Mouse (Mus musculus): Measurements from ENCODE around the gene Gpr4. TPM values are rescaled to one million over a fixed set of nuclear protein-coding genes. Genes with fewer than 3 reads are reported as not detected.

Gpr4 gene
- polyA plus RNA-seq, 1 experiment from 2014 or later = 0.19 TPM

- no peaks in the 10 kb centered on the region for H3K27me3 ChIP-seq
- ATAC-seq (no peak), DNase-seq (ENCODE audit: low read depth, low spot score) (no peak)
- POLR2A ChIA-PET = interaction anchor here (0.8 to 2.9 kb wide), 3 partner anchors 13 to 89 kb away, joined by 3 to 9 read pairs (median 3); partner anchors contain the start of genes Cd3eap and Ppp1r13l
- TF ChIP-seq CTCF (IDR thresholded peaks at IDR 0.05) = no peak
- CTCF ChIA-PET = interaction anchor here (1.6 kb wide), 1 partner anchor 23 kb away, joined by 4 read pairs; no protein-coding TSS in a partner anchor
- in situ Hi-C loops (cut with MboI; ENCODE audit: low pct_unique_long_range_greater_than_20kb) = no loop called here
Measured at GRCm38 (mm10) chr7:19270509-19271237, 58.3 kb downstream of the Gpr4 start.

- in situ Hi-C loops (cut with MboI; ENCODE audit: low pct_unique_long_range_greater_than_20kb) = no loop called here
- ATAC-seq = peak; percentile 61
- no peak for DNase-seq (ENCODE audit: low read depth, low spot score)
- TF ChIP-seq CTCF (IDR thresholded peaks at IDR 0.05) = no peak
- no peaks in the 10 kb centered on the region for H3K27me3 ChIP-seq
- ChIA-PET CTCF (interaction anchor here (1.2 to 1.7 kb wide), 2 partner anchors 32 to 42 kb away, joined by 3 to 7 read pairs; no protein-coding TSS in a partner anchor), POLR2A (interaction anchor here (0.9 to 2.9 kb wide), 3 partner anchors 14 to 93 kb away, joined by 3 to 9 read pairs (median 3); no protein-coding TSS in a partner anchor)
Measured at GRCm38 (mm10) chr7:19271238-19272172, 59.2 kb downstream of the Gpr4 start, which contains the start of gene Vasp. TSS of gene Vasp (minus strand) at chr7:19271817.

- in situ Hi-C loops (cut with MboI; ENCODE audit: low pct_unique_long_range_greater_than_20kb) = no loop called here
- ChIA-PET CTCF (interaction anchor here (0.7 to 1.7 kb wide), 3 partner anchors 33 to 43 kb away, joined by 3 to 7 read pairs (median 3); no protein-coding TSS in a partner anchor), POLR2A (interaction anchor here (0.9 to 1.0 kb wide), 2 partner anchors 41 to 93 kb away, joined by 3 read pairs; no protein-coding TSS in a partner anchor)
- H3K27me3 ChIP-seq = no peaks in the 10 kb centered on the region
- DNase-seq (ENCODE audit: low read depth, low spot score) (no peak), ATAC-seq (no peak)
- TF ChIP-seq CTCF (IDR thresholded peaks at IDR 0.05) = no peak
Measured at GRCm38 (mm10) chr7:19272173-19272764, 59.9 kb downstream of the Gpr4 start.

Other genes starting within 250 kb of the Gpr4 start
- not detected for gene Nanos2, start 225.1 kb upstream of the Gpr4 start, polyA plus RNA-seq (2021)
- 15.3 TPM for gene Mypop, start 221.3 kb upstream of the Gpr4 start, polyA plus RNA-seq (2021)
- gene Irf2bp1, start 208.5 kb upstream of the Gpr4 start, polyA plus RNA-seq (2021) = 31.5 TPM
- 0.09 TPM for gene Foxa3, start 189.0 kb upstream of the Gpr4 start, polyA plus RNA-seq (2021)
- 104 TPM for gene Sympk, start 188.2 kb upstream of the Gpr4 start, polyA plus RNA-seq (2021)
- gene Rsph6a, start 157.8 kb upstream of the Gpr4 start, polyA plus RNA-seq (2021) = not detected
- 73.4 TPM for gene Dmwd, start 136.3 kb upstream of the Gpr4 start, polyA plus RNA-seq (2021)
- 154 TPM for gene Dmpk, start 128.7 kb upstream of the Gpr4 start, polyA plus RNA-seq (2021)
- 12.6 TPM for gene Six5, start 117.9 kb upstream of the Gpr4 start, polyA plus RNA-seq (2021)
- 0.03 TPM for gene Gm4969, start 94.2 kb upstream of the Gpr4 start, polyA plus RNA-seq (2021)
- gene Fbxo46, start 92.7 kb upstream of the Gpr4 start, polyA plus RNA-seq (2021) = 13.0 TPM
- gene Qpctl, start 63.2 kb upstream of the Gpr4 start, polyA plus RNA-seq (2021) = 15.8 TPM
- 108 TPM for gene Snrpd2, start 62.8 kb upstream of the Gpr4 start, polyA plus RNA-seq (2021)
- 0.08 TPM for gene Gipr, start 46.4 kb upstream of the Gpr4 start, polyA plus RNA-seq (2021)
- 73.6 TPM for gene Eml2, start 36.1 kb upstream of the Gpr4 start, polyA plus RNA-seq (2021)
- 39.2 TPM for gene Opa3, start 15.8 kb downstream of the Gpr4 start, polyA plus RNA-seq (2021)
- 142 TPM for gene Vasp, start 59.3 kb downstream of the Gpr4 start, polyA plus RNA-seq (2021)
- gene Ppm1n, start 67.5 kb downstream of the Gpr4 start, polyA plus RNA-seq (2021) = 0.14 TPM
- gene Rtn2, start 70.1 kb downstream of the Gpr4 start, polyA plus RNA-seq (2021) = 4.0 TPM
- gene Fosb, start 97.5 kb downstream of the Gpr4 start, polyA plus RNA-seq (2021) = 72.9 TPM
- 40.9 TPM for gene Ercc1, start 132.2 kb downstream of the Gpr4 start, polyA plus RNA-seq (2021)
- gene Cd3eap, start 146.9 kb downstream of the Gpr4 start, polyA plus RNA-seq (2021) = 16.6 TPM
- 11.9 TPM for gene Ppp1r13l, start 147.2 kb downstream of the Gpr4 start, polyA plus RNA-seq (2021)
- 26.2 TPM for gene Ercc2, start 169.5 kb downstream of the Gpr4 start, polyA plus RNA-seq (2021)
- 44.0 TPM for gene Klc3, start 191.6 kb downstream of the Gpr4 start, polyA plus RNA-seq (2021)
- gene Ckm, start 192.2 kb downstream of the Gpr4 start, polyA plus RNA-seq (2021) = not detected
- 34.8 TPM for gene Mark4, start 246.3 kb downstream of the Gpr4 start, polyA plus RNA-seq (2021)